Mouse (Mus musculus) liver, embryonic 14.5 days (tissue): Measurements from ENCODE around the gene Map7. TPM values are rescaled to one million over a fixed set of nuclear protein-coding genes. Genes with fewer than 3 reads are reported as not detected.

ENCODE experiments used
- ATAC-seq: fragments of 200-750 bp; cut with Nextera tagmentation; 2 replicates; pipeline ENCODE4 v1.8.0; 2017; ENCODE audit warnings: moderate number of reproducible peaks, mild to moderate bottlenecking, moderate library complexity; ENCODE audit not compliant: insufficient read depth
- DNase-seq, 3 experiments: peaks; one replicate each; pipeline ENCODE4 v3.0.0-alpha.2; 2012 to 2013; ENCODE audit warnings: low read depth in 3 of 3, low spot score in 3 of 3
- H3K27ac ChIP-seq: fragments of 300-500 bp; sonication (generic); 2 replicates; pipeline ENCODE4 v1.5.1; 2014; ENCODE audit warnings: moderate library complexity, mild to moderate bottlenecking, control low read depth, inconsistent platforms
- H3K27me3 ChIP-seq: fragments of 300-500 bp; sonication (generic); 2 replicates; pipeline ENCODE4 v1.6.1; 2014; ENCODE audit warnings: mild to moderate bottlenecking, low read length, moderate library complexity; ENCODE audit not compliant: control insufficient read depth, insufficient read depth
- H3K36me3 ChIP-seq: fragments of 300-500 bp; sonication (generic); replicated peaks from 2 replicates; pipeline ENCODE4 v1.6.1; 2014; ENCODE audit warnings: low read depth; ENCODE audit not compliant: control insufficient read depth, insufficient read depth
- H3K4me1 ChIP-seq, 2 experiments: fragments of 200-500 bp in 1 of 2; fragments of 300-500 bp in 1 of 2; sonication (generic) in 1 of 2; replicated peaks; 2 replicates each; pipeline ENCODE4 v1.6.1; 2012 to 2014; ENCODE audit warnings: antibody characterized with exemption in 1 of 2, inconsistent platforms in 1 of 2, low read length in 1 of 2; ENCODE audit not compliant: control insufficient read depth in 2 of 2, insufficient read depth in 2 of 2
- H3K4me2 ChIP-seq: fragments of 300-500 bp; sonication (generic); 2 replicates; pipeline ENCODE4 v1.6.1; 2014; ENCODE audit warnings: low read depth, mild to moderate bottlenecking, control low read depth, moderate library complexity
- H3K4me3 ChIP-seq, 2 experiments: fragments of 200-500 bp in 1 of 2; fragments of 300-500 bp in 1 of 2; sonication (generic) in 1 of 2; 2 replicates each; pipeline ENCODE4 v1.5.1; 2012 to 2014; ENCODE audit warnings: low read depth in 2 of 2, low read length in 2 of 2, mild to moderate bottlenecking in 2 of 2, control low read depth in 1 of 2, inconsistent platforms in 1 of 2, moderate library complexity in 1 of 2; ENCODE audit not compliant: insufficient read depth in 1 of 2
- H3K9ac ChIP-seq: fragments of 300-500 bp; sonication (generic); replicated peaks from 2 replicates; pipeline ENCODE4 v1.6.1; 2014; ENCODE audit warnings: mild to moderate bottlenecking, control low read depth, moderate library complexity
- H3K9me3 ChIP-seq: fragments of 300-500 bp; sonication (generic); 2 replicates; pipeline ENCODE4 v1.6.1; 2016; ENCODE audit warnings: low read length, mixed read lengths; ENCODE audit not compliant: control insufficient read depth
- CTCF ChIP-seq: IDR thresholded peaks from 2 replicates; pipeline ENCODE4 v1.5.1; 2016; ENCODE audit warnings: antibody characterized with exemption, low read depth, control low read depth
- EP300 ChIP-seq: IDR thresholded peaks from 2 replicates; pipeline ENCODE4 v1.6.1; 2016; ENCODE audit warnings: antibody characterized with exemption, low read depth
- WGBS: fragments of 180-500 bp; shearing (Covaris S2); extraction: QIAGEN DNeasy Blood & Tissue Kit; methylation state at CpG from one replicate; pipeline ENCODE4 v1.1.7; 2014; ENCODE audit not compliant: insufficient replicate concordance; 5-methylcytosine and 5-hydroxymethylcytosine counted together
- polyA plus RNA-seq, 2 experiments: library from polyadenylated mRNA; depleted of rRNA in 1 of 2; stranded (reverse) in 1 of 2; unstranded in 1 of 2; fragments of >200 nt; fragmentation: Nextera tagmentation in 1 of 2; extraction: Ambion mirVana in 1 of 2; gene quantifications; 2 replicates each; pipeline versions ENCODE4 v1.2.1 to v1.2.3; 2012 to 2014

Map7 gene
- polyA plus RNA-seq, 2 experiments: 2.2 to 2.3 TPM

DNA sequence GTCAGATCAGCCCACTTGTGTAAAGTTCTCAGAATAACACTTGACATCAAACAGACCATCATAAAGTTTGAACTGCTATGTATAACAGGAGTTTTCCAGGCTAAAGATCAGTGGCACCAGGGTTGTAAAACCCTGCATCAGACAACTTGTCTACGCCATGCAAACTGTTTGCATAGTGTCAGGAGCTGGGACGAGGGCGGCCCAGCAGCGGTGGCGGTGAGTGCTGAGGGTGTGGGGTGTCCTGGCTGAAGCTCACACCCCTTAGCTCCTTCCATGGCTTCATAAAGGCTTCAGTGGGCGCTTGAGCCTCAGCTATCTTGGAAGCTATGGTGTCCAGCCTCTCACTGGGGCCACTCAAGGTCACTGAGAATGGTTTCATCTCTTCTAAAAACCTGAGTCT is 55.2 kb downstream of the Map7 start:
- Histone ChIP-seq H3K36me3 (no peaks in the 10 kb centered on the region), H3K4me2 (no peak overlapping the region), H3K27ac (no peak overlapping the region), H3K9ac (no peak overlapping the region), H3K4me3 (no peak overlapping the region), H3K27me3 (no peaks in the 10 kb centered on the region), H3K9me3 (no peaks in the 10 kb centered on the region), H3K4me1 (peaks cover 0 to 6% of the 10 kb centered on the region in 2 experiments; a peak in 1 of 4 replicates)
- no peak for TF ChIP-seq EP300
- TF ChIP-seq CTCF: no peak
- WGBS: 67% methylated on average over 6 of the region's 6 CpGs
- no peak for DNase-seq
- no peak for ATAC-seq

DNA sequence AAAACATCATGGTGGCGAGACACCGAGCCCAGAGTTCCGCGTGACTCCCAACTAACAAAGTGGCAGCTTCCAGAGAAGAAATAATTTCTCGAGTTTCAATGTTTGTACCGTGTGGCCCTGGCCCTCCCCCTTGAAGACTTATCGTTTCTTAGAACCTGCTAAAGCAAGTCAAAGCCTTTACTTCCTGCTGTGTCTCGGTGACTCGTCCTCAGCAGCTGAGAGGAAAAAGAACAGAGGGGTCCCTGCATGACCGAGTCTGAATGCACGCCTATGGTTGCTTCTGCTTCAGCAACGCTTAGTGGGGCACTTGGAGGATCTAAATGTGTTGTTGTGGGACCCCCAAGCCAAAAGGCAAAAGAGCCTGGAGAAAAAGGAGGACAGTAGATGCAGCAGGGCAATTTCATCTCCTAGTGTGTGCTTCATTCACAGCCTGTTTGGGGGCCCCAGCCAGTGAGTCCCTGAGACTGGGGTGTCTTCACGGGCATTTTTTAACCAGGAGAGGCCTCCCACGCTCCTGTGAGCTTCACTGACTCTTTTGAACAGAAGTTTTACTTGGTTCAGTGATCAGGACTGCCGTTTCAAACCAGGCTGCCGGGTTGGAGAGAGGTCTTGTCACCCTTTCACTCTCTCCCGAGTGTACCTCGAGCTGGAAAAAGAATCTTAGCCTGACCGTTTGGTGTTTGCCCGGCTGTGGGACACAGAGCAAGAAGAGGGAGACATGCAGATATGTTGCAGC is 56.6 kb downstream of the Map7 start:
- ATAC-seq (no peak), DNase-seq (no peak)
- Histone ChIP-seq H3K9me3 (no peaks in the 10 kb centered on the region), H3K4me3 (no peak overlapping the region), H3K27ac (no peak overlapping the region), H3K27me3 (no peaks in the 10 kb centered on the region), H3K9ac (no peak overlapping the region), H3K4me2 (no peak overlapping the region), H3K36me3 (no peaks in the 10 kb centered on the region), H3K4me1 (peaks cover 0 to 6% of the 10 kb centered on the region in 2 experiments; a peak in 1 of 4 replicates)
- 39% methylated on average over 20 of the region's 20 CpGs for WGBS
- no peak for TF ChIP-seq EP300
- TF ChIP-seq CTCF: no peak

DNA sequence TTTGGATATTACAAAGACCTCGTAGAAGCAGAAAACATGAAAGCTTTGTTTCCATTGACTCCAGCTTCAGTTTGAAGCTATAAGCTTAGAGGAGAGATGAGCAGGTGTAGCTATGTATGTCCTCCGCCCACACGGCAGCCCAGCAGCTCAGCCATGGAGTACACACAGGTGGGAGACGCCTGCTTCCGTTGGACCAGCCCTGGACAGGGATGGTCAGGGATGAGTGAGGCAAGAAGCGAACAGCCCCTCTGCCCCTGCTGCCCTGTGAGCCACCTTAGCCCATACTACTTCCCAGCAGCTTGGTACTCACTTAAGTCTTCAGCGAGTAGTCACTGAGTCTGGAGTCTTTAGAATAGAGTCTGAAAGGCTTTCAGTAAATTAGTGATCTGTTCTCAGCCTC is 58.7 kb downstream of the Map7 start:
- TF ChIP-seq CTCF (no peak), EP300 (no peak)
- WGBS: 76% methylated on average over 7 of the region's 7 CpGs
- Histone ChIP-seq H3K36me3 (no peaks in the 10 kb centered on the region), H3K4me2 (no peak overlapping the region), H3K27ac (no peak overlapping the region), H3K4me3 (no peak overlapping the region), H3K9ac (no peak overlapping the region), H3K4me1 (peaks cover 0 to 3% of the 10 kb centered on the region in 2 experiments; a peak in 1 of 4 replicates), H3K9me3 (no peaks in the 10 kb centered on the region), H3K27me3 (no peaks in the 10 kb centered on the region)
- ATAC-seq (no peak), DNase-seq (no peak)

DNA sequence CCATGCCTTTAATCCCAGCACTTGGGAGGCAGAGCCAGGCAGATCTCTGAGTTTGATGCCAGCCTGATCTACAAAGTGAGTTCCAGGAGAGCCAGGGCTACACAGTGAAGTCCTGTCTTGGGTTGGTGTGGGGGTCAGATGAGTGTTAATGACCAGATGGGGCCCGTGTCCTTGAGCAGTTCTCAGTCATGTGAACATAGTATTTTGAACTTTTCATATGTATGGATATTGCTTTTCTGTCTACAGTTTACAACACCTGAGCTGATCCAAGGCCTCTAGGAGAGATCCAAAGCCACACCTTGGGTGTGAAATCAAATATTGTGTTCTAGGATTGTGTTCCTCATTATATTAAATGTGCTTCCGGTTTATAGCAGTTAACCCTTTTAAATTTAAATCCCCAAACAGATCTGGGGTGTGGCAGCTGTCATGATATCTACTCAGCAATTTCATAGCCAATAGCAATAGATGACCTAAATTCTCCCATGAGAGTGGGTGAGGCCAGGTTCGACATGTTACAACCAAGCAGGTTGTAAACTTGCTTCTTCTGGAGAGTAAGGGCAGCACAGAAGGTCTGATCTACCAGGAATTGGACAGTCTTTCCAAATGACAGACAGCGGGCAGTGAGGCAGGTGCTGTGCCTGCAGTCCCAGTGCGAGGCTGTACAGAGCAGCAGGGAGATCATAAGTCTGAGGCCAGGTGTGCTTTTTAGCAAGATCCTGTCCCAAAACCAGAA is 61.5 kb downstream of the Map7 start:
- no peaks in the 10 kb centered on the region for H3K9me3 ChIP-seq
- no peak overlapping the region for H3K4me2 ChIP-seq
- H3K4me3 ChIP-seq: no peak overlapping the region
- H3K4me1 ChIP-seq: no peaks in the 10 kb centered on the region; a peak in 1 of 4 replicates
- no peak overlapping the region for H3K9ac ChIP-seq
- DNase-seq (no peak), ATAC-seq (no peak)
- no peaks in the 10 kb centered on the region for H3K36me3 ChIP-seq
- H3K27me3 ChIP-seq: no peaks in the 10 kb centered on the region
- no peak for TF ChIP-seq EP300
- no peak overlapping the region for H3K27ac ChIP-seq
- 69% methylated on average over 5 of the region's 5 CpGs for WGBS

DNA sequence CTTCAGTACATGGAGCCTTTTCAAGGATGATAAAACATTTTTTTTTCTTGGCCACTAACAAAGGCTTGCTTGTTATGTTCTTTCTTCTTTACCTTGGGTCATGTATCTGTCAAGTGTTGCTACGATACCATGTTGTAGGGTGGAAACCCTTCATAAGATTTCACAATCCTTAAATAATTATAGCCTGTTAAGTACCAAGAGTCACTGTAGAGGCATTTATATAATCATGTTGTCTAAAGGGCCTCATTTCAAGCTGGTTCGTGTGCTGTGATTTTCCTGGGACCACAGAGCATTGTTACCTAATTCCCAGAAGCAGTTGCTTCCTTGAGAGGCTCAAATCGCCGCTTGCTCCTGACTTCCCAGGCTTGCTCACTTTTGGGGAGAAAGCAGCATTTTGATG is 66.1 kb downstream of the Map7 start:
- 78% methylated on average over 4 of the region's 4 CpGs for WGBS
- H3K4me1 ChIP-seq: no peaks in the 10 kb centered on the region; a peak in 1 of 4 replicates
- no peaks in the 10 kb centered on the region for H3K27me3 ChIP-seq
- H3K4me3 ChIP-seq: no peak overlapping the region
- H3K36me3 ChIP-seq: no peaks in the 10 kb centered on the region
- H3K4me2 ChIP-seq: no peak overlapping the region
- no peak overlapping the region for H3K27ac ChIP-seq
- H3K9me3 ChIP-seq: no peaks in the 10 kb centered on the region
- H3K9ac ChIP-seq: no peak overlapping the region
- TF ChIP-seq CTCF (no peak), EP300 (no peak)
- DNase-seq: no peak
- no peak for ATAC-seq
